Mouse (Mus musculus) embryonic facial prominence, embryonic 10.5 days (tissue): ENCODE measurements around the gene Med15. TPM values are rescaled to one million over a fixed set of nuclear protein-coding genes. Genes with fewer than 3 reads are reported as not detected.
"Not testable (repeated sequence)": the region's sequence is repeated elsewhere in the genome, so short reads cannot be mapped to it uniquely, and the experiment has no call there.

ENCODE experiments used
- DNase-seq: peaks from one replicate; pipeline ENCODE4 v3.0.0-alpha.2; 2017; ENCODE audit warnings: low spot score
- H3K27ac ChIP-seq: fragments of 300-500 bp; sonication (generic); replicated peaks from 2 replicates; pipeline ENCODE4 v1.5.1; 2016; ENCODE audit warnings: mild to moderate bottlenecking
- H3K27me3 ChIP-seq: fragments of 300-500 bp; sonication (generic); replicated peaks from 2 replicates; pipeline ENCODE4 v1.6.1; 2016; ENCODE audit warnings: low read depth, mild to moderate bottlenecking; ENCODE audit not compliant: poor library complexity, severe bottlenecking
- H3K36me3 ChIP-seq: fragments of 300-500 bp; sonication (generic); replicated peaks from 2 replicates; pipeline ENCODE4 v1.6.1; 2016; ENCODE audit warnings: mild to moderate bottlenecking, moderate library complexity
- H3K4me1 ChIP-seq: fragments of 300-500 bp; sonication (generic); 2 replicates; pipeline ENCODE4 v1.6.1; 2016
- H3K4me3 ChIP-seq: fragments of 300-500 bp; sonication (generic); 2 replicates; pipeline ENCODE4 v1.5.1; 2016; ENCODE audit warnings: mild to moderate bottlenecking, moderate library complexity
- H3K9me3 ChIP-seq: fragments of 300-500 bp; sonication (generic); 2 replicates; pipeline ENCODE4 v1.6.1; 2016; ENCODE audit warnings: mild to moderate bottlenecking
- WGBS: fragments of 180-500 bp; shearing (Covaris S2); methylation state at CpG from one replicate; pipeline ENCODE4 v1.1.7; 2016; 5-methylcytosine and 5-hydroxymethylcytosine counted together
- polyA plus RNA-seq: library from polyadenylated mRNA; unstranded; fragments of >200 nt; fragmentation: Nextera tagmentation; extraction: Ambion mirVana; gene quantifications from 2 replicates; pipeline ENCODE4 v1.2.1, GENCODE M21; 2016

Gene Med15
- polyA plus RNA-seq, 1 experiment from 2014 or later: 50.3 TPM

DNA sequence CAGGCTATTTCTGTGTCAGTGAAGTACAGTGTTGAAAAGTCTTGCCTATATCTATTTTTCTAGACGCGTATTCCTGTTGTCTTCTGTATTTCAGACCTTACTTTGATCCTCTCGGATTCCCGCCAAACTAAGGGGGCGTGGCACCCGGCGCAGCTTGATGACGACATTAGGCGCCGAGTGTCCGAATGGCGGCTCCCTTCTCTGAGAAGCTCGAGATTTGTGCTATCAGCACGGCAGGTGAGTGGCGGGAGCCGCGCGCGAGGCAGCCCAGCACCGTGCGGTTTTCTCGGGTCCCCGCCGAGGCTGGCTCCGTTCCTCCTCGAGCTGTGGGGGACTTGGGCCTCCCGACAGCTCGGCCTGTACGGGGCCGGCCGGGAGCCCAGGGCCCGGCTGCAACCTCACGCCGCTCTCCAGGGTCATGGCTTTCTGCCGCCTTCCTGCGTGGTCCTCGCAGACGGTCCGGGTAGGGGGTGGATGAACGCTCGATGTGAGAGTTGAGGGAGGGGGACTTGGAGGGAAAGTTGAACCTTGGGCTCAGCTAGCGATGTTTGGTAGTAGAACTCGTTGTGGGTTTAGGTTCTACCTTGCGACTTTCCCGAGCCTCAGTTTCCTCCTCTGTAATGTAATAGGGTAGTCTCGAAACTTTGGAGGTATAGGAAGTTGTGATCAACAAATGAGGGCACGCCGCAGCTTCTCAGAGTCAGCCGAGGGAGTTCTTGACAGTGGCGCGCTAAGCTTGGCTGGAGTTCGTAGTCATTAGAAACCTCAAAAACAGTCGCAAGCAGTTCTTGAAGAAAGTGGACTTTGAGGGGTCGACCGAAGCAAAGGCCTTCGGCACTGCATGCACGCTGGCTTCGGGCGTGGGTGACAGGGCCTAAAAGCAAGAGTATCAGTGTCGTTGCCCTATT lies 113.2 kb downstream of the Med15 start, which contains the start of gene Smpd4:
Gene Smpd4, plus strand, starts transcription at position 157 of the 908 bp plus-strand sequence.
- peak within 1 kb of the TSS; percentile 88 for H3K27ac ChIP-seq

DNA sequence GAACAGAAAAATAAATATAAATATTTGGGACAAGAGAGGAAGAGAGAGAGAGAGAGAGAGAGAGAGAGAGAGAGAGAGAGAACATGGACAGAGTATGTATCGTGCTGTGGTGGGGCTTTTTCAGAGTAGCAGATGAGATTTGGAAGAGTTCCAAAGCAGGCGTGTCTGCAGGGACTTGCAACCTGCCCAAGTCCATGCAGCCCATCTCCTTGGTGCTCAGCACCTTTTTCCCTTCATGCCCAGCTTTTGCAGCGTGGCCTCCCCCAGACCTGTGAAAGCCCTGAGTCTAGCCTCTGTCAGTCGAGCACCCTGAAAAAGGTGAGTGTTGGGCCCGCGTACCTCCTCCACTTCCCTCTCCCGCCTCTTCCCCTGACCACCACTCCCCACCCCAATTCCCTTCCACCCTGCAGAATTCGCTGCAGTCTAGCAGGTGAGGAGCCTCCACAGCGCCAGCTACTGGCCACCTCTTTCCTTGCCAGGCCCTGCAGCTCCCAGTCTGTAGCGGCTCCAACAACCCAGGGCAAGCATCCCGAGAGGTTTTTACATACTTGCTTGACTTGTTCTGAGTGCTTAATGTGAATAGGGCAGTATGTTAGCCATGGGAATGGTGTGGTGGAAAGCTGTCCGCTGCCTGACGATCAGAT lies 114.6 kb downstream of the Med15 start:
- 17% methylated on average over 13 of the region's 13 CpGs for WGBS

More for the DNA sequence above, 113.2 kb downstream of the Med15 start, which contains the start of gene Smpd4:
- Histone ChIP-seq H3K4me1 (peaks cover 16% of the 10 kb centered on the region), H3K27me3 (no peaks in the 10 kb centered on the region), H3K36me3 (peaks cover 35% of the 10 kb centered on the region), H3K9me3 (no peaks in the 10 kb centered on the region), H3K4me3 (peak within 1 kb of the TSS; percentile 84)
- peak; percentile 94 for DNase-seq
- WGBS: 4% methylated on average over 60 of the region's 60 CpGs

DNA sequence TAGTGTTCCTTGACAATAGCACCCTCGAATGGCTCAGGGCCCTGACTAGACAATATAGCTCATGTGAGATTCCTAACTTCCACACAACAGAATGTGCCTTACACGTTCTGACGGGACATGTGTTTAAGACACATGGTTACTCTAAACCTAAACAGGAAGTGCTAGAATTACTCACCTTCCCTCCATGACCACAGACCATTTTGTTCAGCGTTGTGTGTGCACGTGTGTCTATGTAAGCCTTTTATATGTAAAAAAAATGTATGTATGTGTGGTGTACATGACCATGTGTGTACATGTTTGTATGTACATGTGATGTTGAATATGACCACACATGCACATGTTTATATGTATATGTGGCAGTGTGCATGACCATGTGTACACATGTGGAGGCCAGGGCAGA lies 116.5 kb downstream of the Med15 start:
- Histone ChIP-seq H3K27ac (no peak overlapping the region), H3K4me1 (peaks cover 16% of the 10 kb centered on the region), H3K36me3 (peaks cover 3% of the 10 kb centered on the region), H3K9me3 (no peaks in the 10 kb centered on the region), H3K4me3 (no peak overlapping the region), H3K27me3 (no peaks in the 10 kb centered on the region)
- 86% methylated on average over 5 of the region's 5 CpGs for WGBS
- DNase-seq: no peak

More for the DNA sequence above, 114.6 kb downstream of the Med15 start:
- Histone ChIP-seq H3K9me3 (no peaks in the 10 kb centered on the region), H3K27ac (0 out of 2 replicates have a peak overlapping the region, but pooled peaks have one; percentile 20), H3K36me3 (peaks cover 21% of the 10 kb centered on the region), H3K4me1 (peaks cover 16% of the 10 kb centered on the region), H3K4me3 (peak overlapping the region; percentile 37), H3K27me3 (no peaks in the 10 kb centered on the region)
- DNase-seq: peak; percentile 76

DNA sequence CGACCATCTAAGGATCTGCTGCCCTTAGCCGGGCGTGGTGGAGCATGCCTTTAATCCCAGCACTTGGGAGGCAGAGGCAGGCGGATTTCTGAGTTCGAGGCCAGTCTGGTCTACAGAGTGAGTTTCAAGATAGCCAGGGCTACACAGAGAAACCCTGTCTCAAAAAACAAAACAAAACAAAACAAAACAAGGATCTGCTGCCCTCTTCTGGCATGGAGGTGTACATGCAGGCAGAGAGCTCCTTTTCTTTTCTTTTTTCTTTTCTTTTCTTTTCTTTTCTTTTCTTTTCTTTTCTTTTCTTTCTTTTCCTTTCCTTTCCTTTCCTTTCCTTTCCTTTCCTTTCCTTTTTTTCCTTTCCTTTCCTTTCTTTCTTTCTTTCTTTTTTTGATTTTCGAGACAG lies 118.0 kb downstream of the Med15 start:
- DNase-seq: not testable (repeated sequence)
- 91% methylated on average over 6 of the region's 6 CpGs for WGBS

DNA sequence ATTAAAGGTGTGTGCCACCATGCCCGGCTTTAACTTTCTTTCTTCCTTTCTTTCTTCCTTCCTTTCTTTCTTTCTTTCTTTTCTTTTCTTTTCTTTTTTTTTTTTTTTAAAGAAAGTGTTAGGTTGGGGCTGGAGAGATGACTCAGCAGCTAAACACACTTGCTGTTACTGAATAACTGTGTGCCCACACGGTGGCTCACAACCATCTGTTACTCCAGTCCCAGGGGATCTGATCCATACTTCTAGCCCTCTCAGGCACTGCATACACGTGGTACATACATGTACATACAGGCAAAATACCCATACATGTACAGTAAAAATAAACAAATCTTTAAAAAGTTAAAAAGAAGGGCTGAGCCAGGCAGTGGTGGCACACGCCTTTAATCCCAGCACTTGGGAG lies 121.3 kb downstream of the Med15 start:
- 71% methylated on average over 4 of the region's 4 CpGs for WGBS
- 0 out of 2 replicates have a peak, but pooled peaks cover 2% of the 10 kb centered on the region for H3K9me3 ChIP-seq
- no peak for DNase-seq
- H3K36me3 ChIP-seq: no peaks in the 10 kb centered on the region
- H3K4me3 ChIP-seq: no peak overlapping the region
- no peaks in the 10 kb centered on the region for H3K4me1 ChIP-seq
- H3K27ac ChIP-seq: no peak overlapping the region
- no peaks in the 10 kb centered on the region for H3K27me3 ChIP-seq

More for the DNA sequence above, 118.0 kb downstream of the Med15 start:
- H3K4me1 ChIP-seq, H3K27ac ChIP-seq, H3K4me3 ChIP-seq, H3K36me3 ChIP-seq, H3K27me3 ChIP-seq, H3K9me3 ChIP-seq: not testable (repeated sequence)

DNA sequence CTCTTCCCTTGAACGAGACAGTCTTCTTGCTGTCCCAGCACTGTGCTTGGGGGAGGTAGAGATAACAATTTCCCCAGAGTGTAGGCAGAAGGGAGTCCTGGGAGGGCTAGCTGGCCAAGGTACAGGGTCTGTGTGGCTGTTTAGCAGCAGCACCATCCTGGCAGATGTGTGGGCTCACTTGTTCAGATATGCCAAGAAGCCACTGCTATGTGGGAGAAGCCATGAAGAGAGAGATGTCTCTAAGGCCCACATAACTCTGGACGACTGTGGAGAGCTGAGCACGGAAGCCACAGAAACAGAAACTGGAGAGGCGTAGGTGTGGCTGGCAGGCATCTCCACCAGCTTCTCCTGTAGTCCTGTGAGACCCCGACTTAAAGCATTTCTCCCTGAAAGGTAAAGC lies 127.0 kb downstream of the Med15 start:
- no peaks in the 10 kb centered on the region for H3K4me1 ChIP-seq
- H3K36me3 ChIP-seq: no peaks in the 10 kb centered on the region
- H3K27me3 ChIP-seq: no peaks in the 10 kb centered on the region
- WGBS: 81% methylated on average over 5 of the region's 5 CpGs
- H3K27ac ChIP-seq: no peak overlapping the region
- DNase-seq: no peak
- H3K9me3 ChIP-seq: 0 out of 2 replicates have a peak, but pooled peaks cover 2% of the 10 kb centered on the region
- H3K4me3 ChIP-seq: no peak overlapping the region

DNA sequence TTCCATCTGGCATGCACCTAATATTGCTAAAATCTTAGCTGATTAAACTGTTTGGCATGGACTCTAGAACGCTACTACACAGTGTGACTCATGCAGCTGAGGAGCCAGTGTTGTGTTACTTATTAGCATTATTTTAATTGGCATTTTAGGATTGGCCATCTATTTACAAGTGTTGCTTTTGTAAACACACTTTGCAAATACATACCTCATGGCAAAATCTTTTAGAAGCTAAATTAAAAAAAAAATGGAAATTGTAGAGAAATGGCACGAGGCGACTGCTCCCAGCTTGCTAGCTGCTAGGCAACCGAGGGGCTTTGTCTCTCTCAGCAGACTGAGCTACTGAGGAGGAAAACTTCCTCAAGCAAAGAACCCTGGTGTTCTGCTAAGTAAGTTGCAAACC lies 127.8 kb downstream of the Med15 start:
- Histone ChIP-seq H3K4me3 (no peak overlapping the region), H3K36me3 (no peaks in the 10 kb centered on the region), H3K9me3 (0 out of 2 replicates have a peak, but pooled peaks cover 2% of the 10 kb centered on the region), H3K27me3 (no peaks in the 10 kb centered on the region), H3K4me1 (no peaks in the 10 kb centered on the region), H3K27ac (no peak overlapping the region)
- no peak for DNase-seq
- 77% methylated on average over 4 of the region's 4 CpGs for WGBS

Other genes with a start within 250 kb of the Med15 start
- 0.75 and 1.1 TPM in 2 replicates for gene Aifm3, start 243.3 kb downstream of the Med15 start, polyA plus RNA-seq
- 84.2 and 87.5 TPM in 2 replicates for gene Lztr1, start 224.2 kb downstream of the Med15 start, polyA plus RNA-seq
- gene Thap7, start 201.8 kb downstream of the Med15 start, polyA plus RNA-seq: 49.4 and 52.2 TPM in 2 replicates
- gene Lrrc74b, start 171.6 kb downstream of the Med15 start, polyA plus RNA-seq: 0.10 TPM in 1 of 2 replicates, not detected in the other
- gene P2rx6, start 171.0 kb downstream of the Med15 start, polyA plus RNA-seq: 0.21 and 0.24 TPM in 2 replicates
- 1.5 and 1.6 TPM in 2 replicates for gene Slc7a4, start 149.7 kb downstream of the Med15 start, polyA plus RNA-seq
- 66.7 and 68.7 TPM in 2 replicates for gene Smpd4, start 113.5 kb downstream of the Med15 start, polyA plus RNA-seq
- 5.3 and 6.6 TPM in 2 replicates for gene Ccdc74a, start 86.4 kb downstream of the Med15 start, polyA plus RNA-seq
- gene Klhl22, start 26.7 kb upstream of the Med15 start, polyA plus RNA-seq: 64.9 and 72.8 TPM in 2 replicates
- gene Scarf2, start 64.4 kb upstream of the Med15 start, polyA plus RNA-seq: 9.3 and 10.5 TPM in 2 replicates
- gene B830017H08Rik, start 100.2 kb upstream of the Med15 start, polyA plus RNA-seq: not detected in 2 replicates
- 2.5 and 4.1 TPM in 2 replicates for gene Car15, start 105.5 kb upstream of the Med15 start, polyA plus RNA-seq
- 0.35 and 0.42 TPM in 2 replicates for gene Gm20518, start 158.8 kb upstream of the Med15 start, polyA plus RNA-seq
- 0.04 TPM in 1 of 2 replicates, not detected in the other for gene Tssk1, start 161.3 kb upstream of the Med15 start, polyA plus RNA-seq
- 98.6 and 100 TPM in 2 replicates for gene Dgcr2, start 165.7 kb upstream of the Med15 start, polyA plus RNA-seq
- 0.14 TPM in 1 of 2 replicates, not detected in the other for gene Tssk2, start 165.7 kb upstream of the Med15 start, polyA plus RNA-seq
- gene Ess2, start 178.5 kb upstream of the Med15 start, polyA plus RNA-seq: 57.4 and 60.6 TPM in 2 replicates
- not detected in 2 replicates for gene Gsc2, start 182.2 kb upstream of the Med15 start, polyA plus RNA-seq
- 85.8 and 90.6 TPM in 2 replicates for gene Slc25a1, start 195.3 kb upstream of the Med15 start, polyA plus RNA-seq
- not detected in 2 replicates for gene Vpreb2, start 247.5 kb upstream of the Med15 start, polyA plus RNA-seq